8 mouse cellular contexts compared by ENCODE assay signal in the genomic region with DNA sequence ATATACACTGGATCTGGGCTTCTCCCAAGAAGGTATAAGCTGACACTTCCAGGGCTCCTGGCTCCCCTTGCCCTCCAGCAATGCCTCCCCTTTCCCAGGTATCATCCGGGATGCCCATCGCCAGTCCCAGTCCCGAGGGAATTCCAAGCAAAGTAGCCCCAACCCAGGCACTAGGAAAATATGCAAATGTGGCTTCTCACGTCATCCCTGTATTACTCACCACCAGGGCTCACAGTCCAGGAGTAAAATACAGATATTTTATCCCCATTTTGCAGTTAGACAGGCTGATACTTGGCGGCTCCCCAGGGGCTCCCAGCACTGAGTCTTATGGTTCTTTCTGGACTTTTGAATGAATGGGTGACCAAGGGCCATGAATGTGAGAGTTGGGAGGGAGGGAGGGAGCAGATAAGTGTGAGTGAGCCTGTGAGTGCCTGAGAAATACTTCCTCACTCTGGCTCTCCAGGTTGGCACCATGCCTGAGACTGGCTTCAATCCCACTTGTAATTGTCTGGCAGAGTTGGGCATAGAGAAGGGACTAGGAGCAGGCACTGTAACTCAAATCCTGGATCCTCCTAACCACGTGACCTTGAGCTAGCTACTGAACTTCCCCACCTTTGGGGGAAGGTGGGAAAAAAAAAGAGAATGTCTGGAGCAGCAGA. TPM values are rescaled to one million over a fixed set of nuclear protein-coding genes. Genes with fewer than 3 reads are reported as not detected.
DNase-seq lines count a peak whose midpoint lies in the region; ATAC-seq and TF ChIP-seq lines count a peak whose summit lies in the region.
"Had no signal": no experiment of that assay in that cellular context is flagged by ENCODE, and none has a peak within 500 bp of the region (broad histone marks: within the 10 kb centered on the region; RNA-seq: fewer than 3 reads in every experiment).

No protein-coding gene starts in this region.

- no peak overlapping the region for H3K9ac ChIP-seq in hindbrain, postnatal 0 days (replicated peaks; ENCODE audit: low read length)
- H3K9ac ChIP-seq in CH12.LX (ENCODE audit: insufficient read depth, low read depth): no peak overlapping the region
- no peak overlapping the region for H3K9ac ChIP-seq in intestine, postnatal 0 days (ENCODE audit: low read depth, low read length)
- H3K9ac ChIP-seq: limb, embryonic 15.5 days had no signal

- no peak for TF ChIP-seq RAD21 in CH12.LX (IDR thresholded peaks at IDR 0.05; ENCODE audit: low read depth, low read length)

- peaks cover 8% of the 10 kb centered on the region for H3K4me1 ChIP-seq in hindbrain, postnatal 0 days (ENCODE audit: insufficient read depth, low read length)
- peaks cover 27% of the 10 kb centered on the region for H3K4me1 ChIP-seq in hindbrain, embryonic 10.5 days (replicated peaks)
- H3K4me1 ChIP-seq in CH12.LX (ENCODE audit: control insufficient read depth in 1 of 2, insufficient read depth in 2 of 2): peaks cover 20 to 30% of the 10 kb centered on the region in 2 experiments
- H3K4me1 ChIP-seq in intestine, postnatal 0 days (replicated peaks; ENCODE audit: control insufficient read depth, insufficient read depth, low read length): no peaks in the 10 kb centered on the region

- dilution Hi-C loops in CH12.LX (cut with MboI; ENCODE audit: extremely low pct_ligation_motif_present, extremely low pct_unique_long_range_greater_than_20kb, low sequenced_read_pairs): no loop called here

- H3K4me2 ChIP-seq in hindbrain, postnatal 0 days (ENCODE audit: low read depth, low read length): no peak overlapping the region
- H3K4me2 ChIP-seq in CH12.LX (ENCODE audit: insufficient read depth, low read depth, poor library complexity, severe bottlenecking): no peak overlapping the region
- H3K4me2 ChIP-seq in intestine, postnatal 0 days (replicated peaks; ENCODE audit: low read depth): no peak overlapping the region
- H3K4me2 ChIP-seq: limb, embryonic 15.5 days had no signal

- no peaks in the 10 kb centered on the region for H3K9me3 ChIP-seq in hindbrain, postnatal 0 days (ENCODE audit: low read length)
- H3K9me3 ChIP-seq in hindbrain, embryonic 10.5 days: 0 out of 2 replicates have a peak, but pooled peaks cover 2% of the 10 kb centered on the region
- no peaks in the 10 kb centered on the region for H3K9me3 ChIP-seq in CH12.LX (replicated peaks; ENCODE audit: low read length)
- no peaks in the 10 kb centered on the region for H3K9me3 ChIP-seq in intestine, postnatal 0 days (ENCODE audit: control insufficient read depth)
- H3K9me3 ChIP-seq: limb, embryonic 15.5 days had no signal

- in situ Hi-C loops in CH12.LX (cut with MboI; ENCODE audit: low pct_ligation_motif_present, low pct_unique_long_range_greater_than_20kb, low sequenced_read_pairs): no loop called here

- ATAC-seq in hindbrain, postnatal 0 days: no peak
- ATAC-seq in intestine, postnatal 0 days: no peak

- peak; percentile 56 for DNase-seq in hindbrain, postnatal 0 days (ENCODE audit: low spot score)
- no peak for DNase-seq in hindbrain, embryonic 10.5 days (ENCODE audit: low spot score)
- DNase-seq in 3T3-L1 (ENCODE audit: low read depth, low spot score): peak; percentile 91
- DNase-seq in CH12.LX (ENCODE audit: extremely low read depth): peak; percentile 37
- peak; percentile 54 to 61 for DNase-seq in cerebellum, postnatal 36 days
- DNase-seq in thymus, postnatal 36 days: no peak

- WGBS in hindbrain, postnatal 0 days: 51% methylated on average over 6 of the region's 6 CpGs
- 70% methylated on average over 6 of the region's 6 CpGs for WGBS in hindbrain, embryonic 10.5 days
- 54% methylated on average over 6 of the region's 6 CpGs for WGBS in intestine, postnatal 0 days

- peak; percentile 90 for TF ChIP-seq EP300 in CH12.LX (IDR thresholded peaks at IDR 0.05; ENCODE audit: low read length)

- H3K79me2 ChIP-seq in CH12.LX (replicated peaks; ENCODE audit: control insufficient read depth, extremely low read depth, insufficient read depth, poor library complexity, severe bottlenecking): no peaks in the 10 kb centered on the region

- no peak for TF ChIP-seq CTCF in hindbrain, postnatal 0 days (IDR thresholded peaks at IDR 0.05; ENCODE audit: low read depth)
- TF ChIP-seq CTCF in CH12.LX (conservative IDR thresholded peaks at IDR 0.05 in 1 of 2, IDR thresholded peaks at IDR 0.05 in 1 of 2; ENCODE audit: low read depth in 2 of 2, low read length in 2 of 2): no peak
- TF ChIP-seq CTCF in intestine, postnatal 0 days (IDR thresholded peaks at IDR 0.05; ENCODE audit: low read depth): no peak

- no peak overlapping the region for H3K27ac ChIP-seq in hindbrain, postnatal 0 days
- H3K27ac ChIP-seq in hindbrain, embryonic 10.5 days: no peak overlapping the region
- H3K27ac ChIP-seq in CH12.LX (ENCODE audit: insufficient read depth, low read depth): no peak overlapping the region
- H3K27ac ChIP-seq in intestine, postnatal 0 days (ENCODE audit: low read depth, low read length): no peak overlapping the region
- H3K27ac ChIP-seq: limb, embryonic 15.5 days had no signal

- no peak for TF ChIP-seq POLR2A in CH12.LX (IDR thresholded peaks at IDR 0.05; ENCODE audit: low read depth, low read length)

- no peaks in the 10 kb centered on the region for H3K36me3 ChIP-seq in hindbrain, postnatal 0 days (ENCODE audit: insufficient read depth, low read length)
- H3K36me3 ChIP-seq in hindbrain, embryonic 10.5 days: no peaks in the 10 kb centered on the region
- H3K36me3 ChIP-seq in CH12.LX (replicated peaks in 1 of 2; ENCODE audit: control insufficient read depth in 1 of 2, insufficient read depth in 1 of 2, low read length in 1 of 2): no peaks in the 10 kb centered on the region
- no peaks in the 10 kb centered on the region for H3K36me3 ChIP-seq in intestine, postnatal 0 days (ENCODE audit: control insufficient read depth, insufficient read depth)
- H3K36me3 ChIP-seq: limb, embryonic 15.5 days had no signal

- H3K27me3 ChIP-seq in hindbrain, postnatal 0 days (ENCODE audit: insufficient read depth, low read length): no peaks in the 10 kb centered on the region
- peaks cover 14% of the 10 kb centered on the region for H3K27me3 ChIP-seq in hindbrain, embryonic 10.5 days (ENCODE audit: insufficient read depth, poor library complexity, severe bottlenecking)
- H3K27me3 ChIP-seq in CH12.LX (replicated peaks): no peaks in the 10 kb centered on the region
- peaks cover 5% of the 10 kb centered on the region; the same call in 1 of the 2 replicates for H3K27me3 ChIP-seq in intestine, postnatal 0 days (replicated peaks; ENCODE audit: control insufficient read depth, insufficient read depth, low read length)
- H3K27me3 ChIP-seq: limb, embryonic 15.5 days had no signal

- H3K4me3 ChIP-seq in hindbrain, postnatal 0 days (ENCODE audit: low read length): no peak overlapping the region
- no peak overlapping the region for H3K4me3 ChIP-seq in hindbrain, embryonic 10.5 days
- H3K4me3 ChIP-seq in CH12.LX (replicated peaks in 1 of 3; ENCODE audit: low read depth in 2 of 3, low read length in 2 of 3, poor library complexity in 1 of 3): no peak overlapping the region
- H3K4me3 ChIP-seq in intestine, postnatal 0 days (ENCODE audit: low read depth, low read length): no peak overlapping the region
- H3K4me3 ChIP-seq: limb, embryonic 15.5 days had no signal

TF ChIP-seq in CH12.LX, 34 proteins besides CTCF, POLR2A, EP300 and RAD21:
- TF ChIP-seq NRF1 (IDR thresholded peaks at IDR 0.05; ENCODE audit: low read depth, low read length) (no peak), IRF4 (IDR thresholded peaks at IDR 0.05; ENCODE audit: low read depth, low read length) (peak; percentile 92), ETS1 (conservative IDR thresholded peaks at IDR 0.05; ENCODE audit: low read depth, low read length) (peak; percentile 51; the same call in 1 of the 2 replicates), ZC3H11A (IDR thresholded peaks at IDR 0.05; ENCODE audit: low read depth, low read length) (no peak), JUND (conservative IDR thresholded peaks at IDR 0.05; ENCODE audit: low read depth, low read length) (peak; percentile 71), RCOR1 (conservative IDR thresholded peaks at IDR 0.05; ENCODE audit: low read depth, low read length) (0 out of 2 replicates have a peak, but pooled peaks have one; percentile 67), MAFK (IDR thresholded peaks at IDR 0.05; ENCODE audit: insufficient replicate concordance, low read length) (no peak), JUN (IDR thresholded peaks at IDR 0.05; ENCODE audit: insufficient read depth, low read depth, low read length) (peak; percentile 58; the same call in 1 of the 2 replicates)

RNA-seq across cellular contexts. Expression of gene Stac2, which starts 8.8 kb away (rescaled TPM):
- total RNA-seq in hindbrain, postnatal 0 days (2014; rRNA removed): 4.4 and 6.9 TPM in 2 replicates
- 5.8 and 6.1 TPM in 2 replicates for polyA plus RNA-seq in hindbrain, postnatal 0 days (2015; fragmentation: Nextera tagmentation; extraction: Ambion mirVana)
- polyA plus RNA-seq in hindbrain, embryonic 10.5 days (2016; fragmentation: Nextera tagmentation; extraction: Ambion mirVana): 1.1 and 1.5 TPM in 2 replicates
- total RNA-seq in CH12.LX (2012; rRNA removed) (not detected in 2 replicates), CH12.LX (2014; rRNA removed) (not detected in 2 replicates)
- polyA plus RNA-seq in CH12.LX (2012; ENCODE audit: insufficient read length, low read depth): 0.07 and 0.11 TPM in 2 replicates
- polyA plus RNA-seq in intestine, postnatal 0 days (2015; fragmentation: Nextera tagmentation; extraction: Ambion mirVana): 0.13 TPM in 1 of 2 replicates, not detected in the other

RNA-seq across cellular contexts. Expression of gene Rpl19, which starts 35.5 kb away (rescaled TPM):
- total RNA-seq in hindbrain, postnatal 0 days (2014; rRNA removed): 462 and 515 TPM in 2 replicates
- 650 and 673 TPM in 2 replicates for polyA plus RNA-seq in hindbrain, postnatal 0 days (2015; fragmentation: Nextera tagmentation; extraction: Ambion mirVana)
- polyA plus RNA-seq in hindbrain, embryonic 10.5 days (2016; fragmentation: Nextera tagmentation; extraction: Ambion mirVana): 1,011 and 1,145 TPM in 2 replicates
- total RNA-seq in CH12.LX (2012; rRNA removed) (5,182 and 5,259 TPM in 2 replicates), CH12.LX (2014; rRNA removed) (3,446 and 3,465 TPM in 2 replicates)
- polyA plus RNA-seq in CH12.LX (2012; ENCODE audit: insufficient read length, low read depth): 2,949 and 3,228 TPM in 2 replicates
- 668 and 699 TPM in 2 replicates for polyA plus RNA-seq in intestine, postnatal 0 days (2015; fragmentation: Nextera tagmentation; extraction: Ambion mirVana)

RNA-seq across cellular contexts. Expression of gene Cacnb1, which starts 39.2 kb away (rescaled TPM):
- 83.4 and 84.4 TPM in 2 replicates for total RNA-seq in hindbrain, postnatal 0 days (2014; rRNA removed)
- polyA plus RNA-seq in hindbrain, postnatal 0 days (2015; fragmentation: Nextera tagmentation; extraction: Ambion mirVana): 43.1 and 51.0 TPM in 2 replicates
- 7.6 and 22.9 TPM in 2 replicates for polyA plus RNA-seq in hindbrain, embryonic 10.5 days (2016; fragmentation: Nextera tagmentation; extraction: Ambion mirVana)
- total RNA-seq in CH12.LX (2012; rRNA removed) (0.46 and 0.55 TPM in 2 replicates), CH12.LX (2014; rRNA removed) (0.12 TPM in 1 of 2 replicates, not detected in the other)
- polyA plus RNA-seq in CH12.LX (2012; ENCODE audit: insufficient read length, low read depth): 0.36 and 0.59 TPM in 2 replicates
- 2.8 and 3.2 TPM in 2 replicates for polyA plus RNA-seq in intestine, postnatal 0 days (2015; fragmentation: Nextera tagmentation; extraction: Ambion mirVana)

Comparison
In these comparisons a context has a peak if more than half of its experiments do, and no peak if none do; other contexts are left out.
1. DNase-seq: peak in hindbrain, postnatal 0 days (single experiment), 3T3-L1 (single experiment), CH12.LX (single experiment) and cerebellum, postnatal 36 days (2 of 2); none in hindbrain, embryonic 10.5 days (single experiment) and thymus, postnatal 36 days (0 of 2).